Mouse (Mus musculus): ENCODE results near the gene Cat.

DNA sequence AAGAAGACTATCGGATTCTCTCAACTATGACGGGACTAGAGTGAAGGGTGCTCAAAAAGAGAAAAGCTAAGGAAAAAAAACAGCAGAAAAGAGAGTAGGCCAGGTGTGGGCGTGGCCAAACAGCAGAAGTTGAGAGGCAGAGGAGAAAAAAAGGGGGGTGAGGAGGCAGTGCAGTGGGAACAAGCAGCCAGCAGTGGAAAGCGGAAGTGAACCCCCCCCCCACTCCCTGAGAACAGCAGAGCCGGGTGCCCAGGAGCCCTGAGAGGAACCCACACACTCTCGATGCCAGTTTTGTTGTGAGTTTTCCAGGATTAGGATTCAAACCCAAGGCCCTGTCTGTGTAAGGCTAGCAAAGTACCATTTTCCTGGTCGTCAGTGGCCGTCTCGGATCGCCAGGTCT lies 25.9 kb downstream of the Cat start:
- TF ChIP-seq POLR2A (IDR thresholded peaks at IDR 0.05; ENCODE audit: low read depth, low read length), result no peak
- TF ChIP-seq CTCF (IDR thresholded peaks at IDR 0.05; ENCODE audit: borderline replicate concordance, insufficient read depth, low read length), result no peak
